Mouse (Mus musculus) 3134 (cell line): ENCODE data around the gene Spata13.

Source experiments
- DNase-seq: peaks from one replicate; pipeline ENCODE4 v3.0.0-alpha.2; 2011; ENCODE audit warnings: low spot score; ENCODE audit not compliant: insufficient read length; ENCODE audit errors: extremely low read depth

The Spata13 gene

DNA sequence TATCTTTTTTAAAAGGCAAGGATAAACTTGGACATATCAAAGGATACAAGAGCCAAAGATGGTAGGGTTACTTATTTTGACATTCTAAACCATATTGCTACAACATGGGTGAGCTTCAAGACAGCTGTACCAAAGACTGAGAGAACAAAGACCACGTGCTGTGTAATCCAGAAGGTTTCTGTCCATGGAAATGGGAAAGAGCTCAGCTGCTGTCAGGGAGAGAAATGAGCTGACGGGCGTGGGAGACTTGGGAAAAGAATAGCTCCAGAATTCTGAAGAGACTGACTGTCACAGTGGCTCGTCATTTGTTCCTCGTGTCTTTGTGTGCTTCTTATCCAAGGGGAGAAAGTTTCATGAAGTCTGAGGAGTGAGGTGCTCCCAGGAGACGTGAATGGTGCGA lies 36.4 kb downstream of the Spata13 start:
- no peak for DNase-seq

DNA sequence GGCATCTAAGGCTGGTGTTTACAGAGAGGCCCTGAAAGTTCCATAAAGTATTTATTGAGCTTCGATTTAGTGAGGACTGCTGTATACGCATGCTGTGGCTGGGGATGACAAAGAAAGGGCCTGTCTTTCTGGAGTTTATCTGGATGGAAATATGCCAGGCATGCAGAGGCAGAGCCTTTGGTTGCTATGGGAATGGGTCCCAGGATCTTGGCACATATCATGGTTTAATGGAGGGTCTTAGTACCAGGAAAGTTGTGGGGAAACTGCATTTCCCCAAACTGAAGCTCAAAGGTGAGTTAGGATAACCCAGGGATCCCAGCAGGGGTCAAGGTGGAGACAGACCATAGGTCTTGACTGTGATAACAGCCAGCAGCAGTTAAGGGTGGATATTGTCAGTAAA lies 37.7 kb downstream of the Spata13 start:
- DNase-seq = no peak

DNA sequence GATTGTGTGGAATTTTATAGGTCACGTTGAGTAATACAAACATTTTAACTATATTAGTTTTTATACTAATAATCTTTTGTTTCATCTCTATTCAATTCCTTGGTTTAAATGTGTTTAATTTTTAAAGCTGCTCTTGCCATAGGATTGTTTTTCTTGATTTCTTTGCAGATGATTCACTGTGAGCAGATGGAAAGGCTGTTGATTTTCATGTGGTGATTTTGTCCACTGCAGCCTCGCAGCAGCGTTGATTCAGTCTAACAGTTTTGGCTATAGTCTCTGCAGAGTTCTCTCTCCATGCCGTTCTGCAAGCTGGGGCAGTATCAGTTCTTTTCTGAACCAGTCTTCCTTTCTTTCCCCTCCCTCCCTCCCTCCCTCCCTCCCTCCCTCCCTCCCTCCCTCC lies 41.9 kb downstream of the Spata13 start:
- no peak for DNase-seq

DNA sequence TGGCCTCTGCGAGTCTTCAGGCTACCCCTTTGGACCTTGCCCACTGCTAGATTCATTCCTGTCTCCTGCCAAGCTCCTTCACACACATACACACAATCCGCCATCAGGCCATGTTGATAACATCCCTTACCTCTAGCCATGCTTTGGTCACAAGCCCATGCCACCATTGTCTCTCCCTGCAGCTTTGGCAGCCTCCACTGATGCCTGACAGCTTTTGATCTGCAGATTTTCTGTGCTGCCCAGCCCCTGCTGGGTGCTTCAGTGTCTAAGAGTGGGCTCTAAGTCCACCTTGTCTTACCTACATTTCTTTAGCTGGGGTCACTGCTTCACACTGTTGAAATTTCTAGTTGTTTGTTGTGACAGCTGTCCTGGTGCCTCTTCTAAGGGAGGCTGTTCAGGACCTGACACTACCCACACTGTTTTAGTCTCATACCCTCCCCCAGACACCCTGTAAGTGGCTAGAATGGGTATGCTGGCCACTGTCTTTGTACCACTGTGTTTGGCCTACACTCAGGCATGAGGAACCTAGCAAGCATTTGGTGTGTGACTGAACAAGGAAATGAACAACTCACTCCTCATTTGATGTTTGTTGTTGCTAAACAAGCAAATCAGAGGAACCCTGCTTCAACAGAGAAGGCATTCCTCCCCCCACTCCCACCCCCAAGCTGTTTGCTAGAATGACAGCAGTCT lies 43.0 kb downstream of the Spata13 start:
- DNase-seq = no peak

DNA sequence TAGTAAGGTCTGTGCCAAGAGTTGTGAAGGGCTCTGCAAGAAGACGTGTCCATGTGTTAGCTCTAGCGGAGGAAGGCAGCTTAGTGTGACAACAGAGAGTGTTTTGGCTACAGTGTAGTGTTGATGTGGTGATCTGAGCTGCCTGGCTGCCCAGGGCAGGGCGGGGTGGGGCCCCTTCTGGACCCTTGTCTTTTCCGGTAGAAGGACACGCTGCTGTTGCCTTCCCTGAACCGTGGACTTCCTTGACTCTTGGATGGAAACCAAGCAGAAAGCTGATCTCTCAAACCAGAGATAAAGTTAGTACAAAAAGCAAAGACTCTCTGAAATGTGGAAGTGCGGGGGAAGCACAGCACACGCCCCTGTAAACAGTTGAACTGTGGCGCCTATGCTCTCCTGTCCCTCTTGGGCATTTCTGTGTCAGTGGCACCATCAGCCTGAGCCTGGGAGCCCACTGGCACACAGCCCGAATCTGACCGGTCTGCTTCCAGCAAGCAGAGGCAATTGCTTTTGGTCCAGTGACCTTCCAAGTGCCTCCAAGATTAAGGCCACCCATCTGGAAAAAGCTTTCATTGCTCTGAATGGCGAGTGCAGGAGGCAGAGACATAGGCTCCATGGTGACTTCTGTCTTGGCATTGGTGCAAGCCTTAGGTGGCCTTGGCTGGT lies 48.7 kb downstream of the Spata13 start:
- no peak for DNase-seq

DNA sequence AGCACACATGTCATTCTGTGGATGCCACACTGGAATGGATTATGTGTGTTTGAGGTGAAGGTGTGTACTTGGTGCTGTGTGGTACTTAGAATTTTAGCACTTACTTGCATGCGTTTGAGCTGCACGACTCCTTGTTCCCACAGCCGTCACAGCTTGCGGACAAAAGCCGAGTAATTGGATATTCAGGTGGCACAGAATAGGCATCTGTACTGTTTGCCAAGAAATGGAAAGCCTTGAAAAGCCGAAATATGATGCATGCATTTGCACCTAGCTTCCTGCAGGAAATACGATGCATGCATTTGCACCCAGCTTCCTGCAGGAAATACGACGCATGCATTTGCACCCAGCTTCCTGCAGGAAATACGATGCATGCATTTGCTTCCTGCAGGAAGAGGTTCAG lies 50.2 kb downstream of the Spata13 start:
- no peak for DNase-seq

DNA sequence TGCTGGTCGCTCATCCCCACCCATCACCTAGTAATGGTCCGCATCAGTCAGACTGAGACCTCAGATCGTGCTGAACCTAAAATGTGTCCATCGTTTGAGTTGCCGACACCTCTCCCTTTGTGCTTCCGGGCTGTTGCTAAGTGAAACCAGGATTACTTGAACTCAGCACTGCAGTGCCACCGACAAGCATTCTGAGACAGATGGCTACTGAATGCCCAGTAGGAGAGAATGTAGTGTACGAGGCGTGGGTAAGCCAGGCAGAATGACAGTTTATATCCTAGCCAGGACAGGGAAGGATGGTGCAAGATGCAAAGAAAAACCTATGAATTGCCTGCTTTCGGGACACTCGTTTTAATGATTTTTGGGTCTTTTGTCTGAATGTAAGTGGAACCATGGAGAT lies 52.9 kb downstream of the Spata13 start:
- no peak for DNase-seq

DNA sequence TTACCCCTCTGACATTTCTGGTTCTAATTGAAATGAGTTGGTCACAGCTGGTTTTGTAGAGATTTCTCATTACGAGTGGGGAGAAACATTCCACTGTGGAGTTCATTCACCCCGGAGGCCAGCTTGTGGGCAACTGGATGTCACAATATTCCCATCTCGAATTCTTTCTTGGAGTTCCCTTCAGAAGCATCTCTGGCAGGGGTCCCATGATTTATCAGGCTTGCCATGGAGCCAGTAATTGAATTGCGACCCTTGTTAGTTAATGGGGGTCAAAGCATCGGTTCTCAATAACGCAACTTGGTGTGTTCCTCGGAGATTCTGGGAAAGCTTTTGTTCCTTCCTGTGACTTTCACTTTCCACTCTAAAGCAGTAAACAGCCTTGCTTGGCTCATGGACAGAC lies 53.4 kb downstream of the Spata13 start:
- no peak for DNase-seq

DNA sequence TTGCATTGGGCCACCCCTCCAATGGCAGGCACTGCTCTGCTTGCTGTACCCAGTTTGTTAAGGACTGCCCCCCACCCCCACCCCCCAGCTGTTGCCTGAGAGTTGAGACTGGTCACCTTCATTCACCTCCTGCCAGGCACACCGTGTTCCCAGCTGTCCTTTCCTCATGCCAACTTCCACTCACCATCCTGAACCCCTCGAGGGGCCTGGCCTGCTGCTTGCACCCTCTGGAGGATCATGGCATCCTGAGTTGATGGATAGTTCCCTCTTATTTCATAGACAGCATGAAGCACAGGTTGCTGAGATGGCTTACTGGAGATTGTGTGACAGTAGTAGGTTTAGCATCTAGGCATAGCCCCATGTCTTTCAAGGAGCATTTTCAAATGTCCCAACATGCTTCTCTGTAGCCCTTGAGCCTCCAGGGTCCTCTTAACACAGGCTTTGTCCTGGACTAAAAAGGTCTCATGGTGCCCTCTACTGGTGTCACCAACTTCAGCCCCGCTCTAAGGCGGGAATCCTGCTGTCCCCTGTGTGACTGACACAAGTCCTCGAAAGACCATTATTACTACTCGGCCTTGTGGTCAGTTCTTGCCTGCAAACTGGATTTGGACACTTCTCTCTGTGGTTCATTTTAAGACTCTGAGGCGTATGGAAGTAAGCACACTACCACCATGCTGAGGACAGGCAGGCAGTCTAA lies 54.9 kb downstream of the Spata13 start:
- DNase-seq = no peak

DNA sequence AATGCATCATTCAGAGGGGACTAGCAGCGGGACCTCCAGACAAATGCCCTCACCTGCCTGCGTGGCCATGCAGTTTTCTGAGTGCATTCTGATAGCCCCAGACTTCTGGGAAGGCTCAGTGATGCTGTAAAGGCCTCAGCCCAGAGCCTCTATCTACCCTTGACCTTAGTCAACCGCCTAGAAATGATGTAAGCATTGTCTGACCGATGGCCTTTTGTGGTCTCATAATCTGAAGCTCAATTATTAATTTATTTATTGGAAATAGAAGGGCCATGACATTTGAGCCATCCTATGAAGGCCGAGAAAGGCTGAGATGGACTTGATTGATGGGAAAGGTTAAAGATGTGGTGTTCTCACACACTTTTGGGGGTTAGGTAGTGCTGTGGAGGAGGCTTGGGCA lies 56.0 kb downstream of the Spata13 start:
- no peak for DNase-seq

DNA sequence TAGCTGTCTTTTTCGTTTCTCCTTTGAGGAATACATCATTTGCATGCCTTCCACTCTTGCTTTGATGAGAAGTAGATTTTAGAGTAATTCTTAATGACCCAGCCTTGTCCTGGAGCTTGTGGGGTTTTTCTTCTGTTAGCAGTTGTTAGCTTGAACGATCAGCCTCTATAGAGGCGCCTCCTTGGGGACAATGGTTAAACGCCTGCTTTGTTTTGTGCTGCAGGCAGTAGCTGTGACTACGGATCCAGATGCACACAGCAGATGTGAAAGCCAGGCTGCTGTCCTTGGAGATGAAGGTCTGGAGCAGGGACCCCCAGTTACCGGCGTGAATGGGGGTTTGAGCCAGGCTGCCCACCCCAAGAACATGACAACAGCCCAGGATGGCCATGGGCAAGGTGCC lies 56.8 kb downstream of the Spata13 start:
- no peak for DNase-seq

DNA sequence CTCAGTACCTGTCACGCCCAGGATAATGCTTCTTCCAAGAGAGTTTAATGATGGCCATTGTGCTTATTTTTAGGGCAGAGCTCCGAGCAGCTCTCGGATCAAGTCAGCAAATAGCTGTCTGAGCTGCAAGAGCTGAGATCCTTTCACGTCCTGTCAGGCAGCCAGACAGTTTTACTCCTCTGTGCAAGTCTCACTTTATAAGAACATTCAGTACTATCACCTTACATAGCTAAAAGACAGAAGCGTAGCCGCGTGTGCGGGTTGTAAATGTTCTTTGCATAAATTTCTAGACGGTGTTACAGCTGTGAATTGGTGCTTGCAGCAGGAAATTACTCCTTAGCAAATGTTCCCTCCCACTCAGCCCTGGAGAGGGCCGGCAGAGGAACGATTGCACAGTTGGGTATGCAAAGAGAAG lies 59.3 kb downstream of the Spata13 start:
- DNase-seq = no peak

DNA sequence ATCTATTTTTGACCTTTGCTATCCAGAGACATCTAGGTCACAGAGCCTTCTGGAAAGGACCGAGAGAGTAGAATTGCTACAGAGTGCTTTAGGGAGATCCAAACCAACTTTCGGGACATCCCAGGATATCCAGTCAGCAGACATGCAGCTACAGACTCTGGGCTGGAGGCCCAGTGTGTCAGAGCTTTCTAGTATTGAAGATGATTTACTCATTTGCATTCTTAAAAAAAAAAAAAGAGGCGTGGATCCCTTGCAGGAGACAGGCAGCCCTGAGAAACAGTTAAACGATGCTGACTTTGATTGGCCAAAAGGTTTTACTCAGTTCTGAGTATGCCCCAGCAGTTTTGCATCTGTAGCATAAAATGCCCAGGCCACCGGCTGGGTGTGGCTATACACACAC lies 59.9 kb downstream of the Spata13 start:
- no peak for DNase-seq

DNA sequence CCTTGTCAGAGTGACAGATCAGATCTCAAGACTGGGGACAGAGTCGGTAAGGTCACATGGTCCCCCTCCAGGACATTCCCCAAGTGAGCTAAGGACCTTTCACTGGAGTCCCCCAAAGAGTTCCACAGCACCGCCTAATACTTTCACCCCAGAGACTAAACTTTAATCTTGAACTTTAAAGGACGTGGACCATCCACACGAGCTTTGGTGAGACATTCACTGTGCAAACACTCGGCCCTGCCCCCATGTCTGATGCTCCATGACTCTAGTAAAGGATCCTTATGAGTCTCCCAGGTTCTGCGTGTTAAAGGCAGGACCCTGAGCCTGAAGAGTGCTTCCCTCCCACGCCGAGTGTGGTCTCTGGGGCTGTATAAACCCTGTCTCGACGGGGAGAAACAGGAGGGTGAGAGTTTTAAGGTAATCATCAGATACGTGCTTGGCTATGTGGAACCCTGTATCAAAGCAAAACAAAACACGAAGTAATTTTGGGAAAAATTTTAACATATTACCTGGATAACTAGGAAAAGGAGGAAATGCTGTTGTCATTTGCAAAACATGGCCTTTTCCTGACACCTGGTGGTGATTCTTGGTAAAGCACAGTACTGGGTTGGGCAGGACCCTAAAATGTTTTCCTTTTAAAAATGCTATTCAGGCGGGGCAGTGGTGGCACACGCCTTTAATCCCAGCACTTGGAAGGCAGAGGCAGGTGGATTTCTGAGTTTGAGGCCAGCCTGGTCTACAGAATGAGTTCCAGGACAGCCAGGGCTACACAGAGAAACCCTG lies 60.6 kb downstream of the Spata13 start:
- no peak for DNase-seq

DNA sequence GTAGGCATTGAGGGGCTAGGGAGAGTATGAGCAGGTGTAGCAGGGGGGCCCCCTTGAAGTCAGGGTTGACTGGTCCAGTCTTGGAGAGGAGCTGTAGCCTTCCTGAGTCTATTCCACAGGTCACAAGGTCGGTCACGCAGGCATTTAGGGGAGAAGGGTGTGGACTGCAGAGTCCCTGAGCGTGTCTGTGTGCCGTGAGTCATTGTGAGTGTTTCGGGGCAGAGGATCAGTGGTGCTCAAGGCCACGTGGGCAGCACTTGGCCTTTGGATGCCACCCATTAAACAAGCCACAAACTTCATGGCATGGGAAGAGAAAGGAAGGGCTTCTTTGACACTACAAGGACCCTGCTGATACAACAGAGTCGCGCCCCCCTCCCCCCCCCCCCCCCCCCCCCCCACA lies 63.5 kb downstream of the Spata13 start:
- peak; percentile 47 for DNase-seq

DNA sequence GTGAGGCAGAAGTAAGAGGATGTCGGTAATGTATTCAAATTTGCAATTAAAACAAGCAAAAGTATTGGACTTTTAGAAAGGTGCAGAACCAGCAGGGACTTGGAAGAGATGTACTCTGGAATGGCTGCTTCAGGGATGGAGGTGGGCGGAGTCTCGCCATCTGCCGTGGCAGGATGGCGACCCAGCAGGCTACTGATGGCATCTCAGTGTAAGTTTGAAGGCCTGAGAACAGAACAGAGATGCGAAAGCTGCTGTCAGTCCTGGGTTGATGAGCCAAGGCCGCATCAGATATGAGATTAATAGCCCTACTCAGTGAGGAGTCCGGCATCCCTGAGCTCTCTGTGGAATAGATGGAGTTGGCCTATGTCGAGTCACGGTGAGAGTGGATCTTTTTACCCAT lies 65.2 kb downstream of the Spata13 start:
- no peak for DNase-seq

DNA sequence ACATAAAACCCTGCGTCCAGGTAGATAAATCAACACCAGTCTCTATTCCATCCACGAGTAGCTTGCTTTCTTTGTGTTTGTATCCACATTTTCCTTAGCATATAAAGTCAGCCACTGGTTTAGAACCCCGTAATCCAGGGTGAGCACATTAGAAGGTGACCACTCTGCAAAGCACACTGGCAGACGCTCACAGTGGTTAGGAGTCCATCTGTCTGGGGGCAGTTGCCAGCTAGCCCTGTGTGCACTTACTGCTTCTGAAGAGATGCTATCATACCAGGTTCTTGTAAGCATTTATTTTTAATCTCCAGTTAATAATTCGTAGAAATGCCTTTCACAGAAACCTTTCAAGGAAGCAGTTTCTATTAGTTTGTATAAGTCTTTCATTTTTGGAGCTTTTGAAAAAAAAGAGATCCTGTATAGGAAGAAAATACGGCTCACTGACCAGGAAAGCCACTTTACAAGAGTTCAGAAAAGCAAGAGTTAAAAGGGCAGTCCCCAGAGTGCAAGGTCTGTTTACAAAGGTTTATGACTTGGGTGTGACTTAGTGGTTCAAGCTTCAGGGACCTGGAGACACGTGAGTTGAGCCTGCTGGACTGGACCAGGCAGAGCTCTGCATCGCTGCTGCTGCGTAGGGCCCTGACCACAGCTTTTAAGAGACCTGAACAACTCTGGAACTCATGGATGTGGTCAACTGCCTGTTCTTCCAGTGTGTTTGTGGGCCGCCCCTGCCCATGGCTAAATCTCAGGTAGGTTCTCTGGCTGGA lies 68.8 kb downstream of the Spata13 start:
- DNase-seq = no peak

DNA sequence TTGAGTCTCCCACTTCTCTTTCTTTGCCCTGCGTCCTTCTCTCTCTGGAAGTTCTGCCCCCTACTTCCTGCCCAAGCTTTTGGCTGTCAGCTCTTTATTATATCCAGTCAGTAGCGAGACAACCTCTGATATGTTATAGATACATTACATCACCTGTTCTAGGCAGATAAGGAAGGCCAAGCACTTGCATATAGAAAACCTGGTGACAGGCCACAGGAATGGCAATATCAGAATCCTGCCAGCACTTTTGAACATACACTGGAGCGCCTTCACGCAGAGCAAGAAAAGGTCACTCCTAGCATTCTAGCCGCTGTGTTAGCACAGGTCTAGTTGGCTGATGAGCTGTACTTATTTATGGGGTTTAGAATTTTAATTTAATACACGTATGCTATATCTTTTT lies 70.7 kb downstream of the Spata13 start:
- no peak for DNase-seq

DNA sequence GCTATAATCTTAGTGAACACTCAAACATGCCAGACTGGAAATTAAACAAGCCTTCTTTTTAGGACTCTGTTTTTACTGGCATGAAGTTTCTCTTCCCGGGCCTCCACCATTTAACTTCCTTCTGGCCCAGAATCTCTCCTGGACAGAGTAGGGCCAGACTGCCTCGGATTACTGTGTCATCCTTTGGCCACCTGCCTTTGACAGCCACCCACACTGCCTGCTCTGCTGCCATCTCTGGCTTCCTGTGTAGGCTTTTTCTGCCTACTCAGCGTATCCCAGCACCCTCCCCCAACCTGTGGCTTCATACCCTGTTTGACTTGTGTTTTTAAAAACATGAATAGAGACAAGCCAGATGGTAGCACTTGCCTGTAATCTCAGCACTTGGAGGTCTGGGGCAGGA lies 71.2 kb downstream of the Spata13 start:
- peak; percentile 33 for DNase-seq

DNA sequence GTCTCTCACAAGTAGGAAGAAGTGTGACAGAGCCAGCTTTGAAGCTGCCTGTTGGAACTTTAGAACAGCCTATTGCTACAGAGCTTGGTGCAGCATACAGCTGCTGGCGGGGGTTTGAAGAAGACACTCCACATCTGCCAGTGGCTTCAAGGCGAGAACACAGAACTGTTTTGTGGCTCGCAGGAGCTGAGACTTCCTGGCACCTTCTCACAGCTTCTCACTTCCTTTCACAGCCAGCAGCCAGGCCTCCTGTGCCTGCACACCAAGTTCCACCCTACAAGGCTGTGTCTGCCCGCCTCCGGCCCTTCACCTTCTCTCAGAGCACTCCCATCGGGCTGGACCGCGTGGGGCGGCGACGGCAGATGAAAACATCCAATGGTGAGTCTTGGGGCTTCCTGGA lies 75.4 kb downstream of the Spata13 start:
- DNase-seq = no peak

DNA sequence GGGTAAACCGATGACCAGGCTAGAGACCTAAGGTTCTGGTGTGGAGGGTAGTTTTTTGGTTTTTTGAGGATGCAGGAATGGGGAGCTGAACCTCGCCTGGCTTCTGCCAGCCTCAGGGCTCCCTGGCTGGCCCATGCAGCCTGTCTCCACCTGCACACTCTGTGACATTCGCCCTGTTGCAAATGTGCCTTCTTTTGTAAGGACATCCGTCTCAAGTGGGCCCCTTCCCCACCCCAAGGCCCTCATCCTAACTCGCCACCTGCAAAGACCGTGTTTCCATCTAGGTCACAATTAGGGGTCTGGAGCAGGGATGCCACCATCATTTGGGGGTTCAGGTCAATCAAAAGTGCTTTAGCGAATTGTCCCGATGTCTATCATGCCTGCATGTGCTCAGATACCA lies 75.9 kb downstream of the Spata13 start:
- DNase-seq = no peak
